Mouse (Mus musculus): ENCODE measurements around the gene Cypt4.
"Not testable (repeated sequence)": the region's sequence is repeated elsewhere in the genome, so short reads cannot be mapped to it uniquely, and the experiment has no call there.

The Cypt4 gene

DNA sequence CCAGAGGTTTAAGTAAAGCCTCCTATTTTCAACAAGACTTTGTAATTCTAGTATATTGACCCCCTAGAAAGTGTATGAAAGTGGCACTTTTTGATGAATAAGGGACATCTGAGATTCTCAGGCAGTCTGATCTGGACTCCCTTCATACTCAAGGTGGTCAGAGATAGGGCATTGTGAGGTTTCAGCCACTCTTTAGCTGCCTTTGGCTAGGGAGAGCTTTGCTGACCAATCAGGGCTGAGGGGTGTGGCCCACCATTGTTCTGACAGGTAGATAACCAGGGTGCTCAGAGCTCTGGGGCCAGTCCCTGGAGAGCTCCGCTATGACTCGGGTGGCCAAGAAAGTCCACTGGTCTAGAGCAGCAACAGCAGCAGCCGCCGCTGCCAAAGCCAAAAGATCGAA is at the start of gene Cypt4:
Gene Cypt4 (plus strand): TSS at position 301 of the 400 bp plus-strand sequence.
- DNase-seq (ENCODE audit: low read depth, low spot score): no peak

DNA sequence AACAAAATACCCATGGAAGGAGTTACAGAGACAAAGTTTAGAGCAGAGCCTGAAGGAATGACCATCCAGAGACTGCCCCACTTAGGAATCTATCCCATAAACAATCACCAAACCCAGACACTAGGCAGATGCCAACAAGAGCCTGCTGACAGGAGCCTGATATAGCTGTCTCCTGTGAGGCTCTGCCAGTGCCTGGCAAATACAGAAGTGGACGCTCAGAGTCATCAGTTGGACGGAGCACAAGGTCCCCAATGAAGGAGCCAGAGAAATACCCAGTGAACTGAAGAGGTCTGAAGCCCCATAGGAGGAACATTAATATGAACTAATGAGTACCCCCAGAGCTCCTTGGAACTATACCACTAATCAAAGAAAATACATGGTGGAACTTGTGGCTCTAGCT is 12.3 kb downstream of the Cypt4 start:
- not testable (repeated sequence) for DNase-seq (ENCODE audit: low read depth, low spot score)
